Mouse (Mus musculus): ENCODE results near the gene Strbp.

The Strbp gene

GRCm38 (mm10) chr2:37704141-37704760 lies 592 bp upstream of the Strbp start:
- in situ Hi-C loops (cut with MboI; ENCODE audit: low sequenced_read_pairs) = no loop called here

- in situ Hi-C loops (cut with MboI; ENCODE audit: low sequenced_read_pairs) = no loop called here
These were observed 1.1 kb downstream of the Strbp start for GRCm38 (mm10) chr2:37702301-37703172.

- in situ Hi-C loops (cut with MboI; ENCODE audit: low sequenced_read_pairs) = no loop called here
These were observed 14.5 kb downstream of the Strbp start for GRCm38 (mm10) chr2:37689064-37689615.

GRCm38 (mm10) chr2:37687031-37687430 lies 16.6 kb downstream of the Strbp start:
- in situ Hi-C loops (cut with MboI; ENCODE audit: low sequenced_read_pairs) = no loop called here

GRCm38 (mm10) chr2:37684864-37685263 lies 18.8 kb downstream of the Strbp start:
- in situ Hi-C loops (cut with MboI; ENCODE audit: low sequenced_read_pairs) = no loop called here

GRCm38 (mm10) chr2:37682197-37682811 lies 21.4 kb downstream of the Strbp start:
- in situ Hi-C loops (cut with MboI; ENCODE audit: low sequenced_read_pairs) = no loop called here

GRCm38 (mm10) chr2:37651086-37651485 lies 52.6 kb downstream of the Strbp start:
- in situ Hi-C loops (cut with MboI; ENCODE audit: low sequenced_read_pairs) = no loop called here

- in situ Hi-C loops (cut with MboI; ENCODE audit: low sequenced_read_pairs) = no loop called here
These were observed 54.1 kb downstream of the Strbp start for GRCm38 (mm10) chr2:37649590-37649989.

GRCm38 (mm10) chr2:37648966-37649365 lies 54.7 kb downstream of the Strbp start:
- in situ Hi-C loops (cut with MboI; ENCODE audit: low sequenced_read_pairs) = no loop called here

- in situ Hi-C loops (cut with MboI; ENCODE audit: low sequenced_read_pairs) = no loop called here
These were observed 80.3 kb downstream of the Strbp start for GRCm38 (mm10) chr2:37623343-37623742.

- in situ Hi-C loops (cut with MboI; ENCODE audit: low sequenced_read_pairs) = no loop called here
These were observed 115.7 kb downstream of the Strbp start for GRCm38 (mm10) chr2:37587919-37588318.

GRCm38 (mm10) chr2:37578185-37578584 lies 125.5 kb downstream of the Strbp start:
- in situ Hi-C loops (cut with MboI; ENCODE audit: low sequenced_read_pairs) = no loop called here

GRCm38 (mm10) chr2:37576661-37577060 lies 127.0 kb downstream of the Strbp start:
- in situ Hi-C loops (cut with MboI; ENCODE audit: low sequenced_read_pairs) = no loop called here

GRCm38 (mm10) chr2:37572141-37572540 lies 131.5 kb downstream of the Strbp start:
- in situ Hi-C loops (cut with MboI; ENCODE audit: low sequenced_read_pairs) = no loop called here

- in situ Hi-C loops (cut with MboI; ENCODE audit: low sequenced_read_pairs) = no loop called here
These were observed 133.0 kb downstream of the Strbp start for GRCm38 (mm10) chr2:37570703-37571102.

- in situ Hi-C loops (cut with MboI; ENCODE audit: low sequenced_read_pairs) = no loop called here
These were observed 133.8 kb downstream of the Strbp start for GRCm38 (mm10) chr2:37569888-37570287.

- in situ Hi-C loops (cut with MboI; ENCODE audit: low sequenced_read_pairs) = no loop called here
These were observed 137.6 kb downstream of the Strbp start for GRCm38 (mm10) chr2:37566035-37566434.

GRCm38 (mm10) chr2:37565579-37565978 lies 138.1 kb downstream of the Strbp start:
- in situ Hi-C loops (cut with MboI; ENCODE audit: low sequenced_read_pairs) = no loop called here

- in situ Hi-C loops (cut with MboI; ENCODE audit: low sequenced_read_pairs) = no loop called here
These were observed 147.3 kb downstream of the Strbp start for GRCm38 (mm10) chr2:37556366-37556765.

GRCm38 (mm10) chr2:37549346-37550012 lies 154.2 kb downstream of the Strbp start:
- in situ Hi-C loops (cut with MboI; ENCODE audit: low sequenced_read_pairs) = no loop called here

GRCm38 (mm10) chr2:37531639-37532038 lies 172.0 kb downstream of the Strbp start:
- in situ Hi-C loops (cut with MboI; ENCODE audit: low sequenced_read_pairs) = no loop called here

Measured in CH12F3 (cell line).